Mouse (Mus musculus) G1E (cell line): Measurements from ENCODE around the gene Ikzf4.
"Not testable (repeated sequence)": the region's sequence is repeated elsewhere in the genome, so short reads cannot be mapped to it uniquely, and the experiment has no call there.

Experiments used
- CTCF ChIP-seq: IDR thresholded peaks from 2 replicates; pipeline ENCODE4 v1.5.1; 2012; ENCODE audit warnings: low read depth, low read length, inconsistent platforms, mixed read lengths
- GATA1 ChIP-seq: IDR thresholded peaks from 2 replicates; pipeline ENCODE4 v1.6.1; 2012; ENCODE audit warnings: borderline replicate concordance, low read length, inconsistent platforms, mixed read lengths
- POLR2AphosphoS5 ChIP-seq: IDR thresholded peaks from 2 replicates; pipeline ENCODE4 v1.6.1; 2012; ENCODE audit warnings: low read depth, low read length, inconsistent platforms; ENCODE audit not compliant: insufficient replicate concordance

- TF ChIP-seq CTCF, GATA1, POLR2AphosphoS5: not testable (repeated sequence)
Observed at GRCm38 (mm10) chr10:128630306-128630705, 15.5 kb downstream of the Ikzf4 start.
